Mouse (Mus musculus): Measurements from ENCODE around the gene Myo3b. TPM values are rescaled to one million over a fixed set of nuclear protein-coding genes. Genes with fewer than 3 reads are reported as not detected.
A peak's percentile ranks its signal among the peaks of the same experiment; 100 is the strongest.

Myo3b gene
- polyA plus RNA-seq, 1 experiment from 2014 or later: 0.17 TPM

- Histone ChIP-seq H3K27ac (no peak overlapping the region), H3K4me1 (replicated peaks) (0 out of 2 replicates have a peak, but pooled peaks cover 4% of the 10 kb centered on the region), H3K9ac (replicated peaks) (no peak overlapping the region), H3K4me2 (replicated peaks) (no peak overlapping the region), H3K9me3 (no peaks in the 10 kb centered on the region), H3K27me3 (0 out of 2 replicates have a peak, but pooled peaks cover 5% of the 10 kb centered on the region), H3K36me3 (no peaks in the 10 kb centered on the region), H3K4me3 (replicated peaks) (no peak overlapping the region)
- WGBS: 78% methylated on average over 6 of the region's 6 CpGs
- ATAC-seq: no peak
Observed at GRCm38 (mm10) chr2:70400321-70400720, 361.4 kb downstream of the Myo3b start.

GRCm38 (mm10) chr2:70404301-70404700 is 365.4 kb downstream of the Myo3b start:
- H3K9me3 ChIP-seq: no peaks in the 10 kb centered on the region
- peaks cover 18% of the 10 kb centered on the region for H3K4me1 ChIP-seq (replicated peaks)

GRCm38 (mm10) chr2:70406846-70407245 is 367.9 kb downstream of the Myo3b start:
- Histone ChIP-seq H3K9ac (replicated peaks) (no peak overlapping the region), H3K9me3 (no peaks in the 10 kb centered on the region), H3K4me3 (replicated peaks) (no peak overlapping the region), H3K27ac (no peak overlapping the region), H3K4me1 (replicated peaks) (peaks cover 14% of the 10 kb centered on the region), H3K4me2 (replicated peaks) (no peak overlapping the region), H3K36me3 (no peaks in the 10 kb centered on the region), H3K27me3 (no peaks in the 10 kb centered on the region)
- 58% methylated on average over 5 of the region's 5 CpGs for WGBS
- no peak for ATAC-seq

More at GRCm38 (mm10) chr2:70404301-70404700, 365.4 kb downstream of the Myo3b start:
- Histone ChIP-seq H3K4me3 (replicated peaks) (no peak overlapping the region), H3K27ac (no peak overlapping the region), H3K36me3 (no peaks in the 10 kb centered on the region), H3K9ac (replicated peaks) (no peak overlapping the region), H3K4me2 (replicated peaks) (no peak overlapping the region), H3K27me3 (0 out of 2 replicates have a peak, but pooled peaks cover 5% of the 10 kb centered on the region)
- WGBS: 61% methylated on average over 2 of the region's 2 CpGs
- no peak for ATAC-seq

GRCm38 (mm10) chr2:70407729-70408128 is 368.8 kb downstream of the Myo3b start:
- Histone ChIP-seq H3K9me3 (no peaks in the 10 kb centered on the region), H3K4me2 (replicated peaks) (no peak overlapping the region)

GRCm38 (mm10) chr2:70410298-70410885 is 371.5 kb downstream of the Myo3b start:
- H3K27me3 ChIP-seq: no peaks in the 10 kb centered on the region
- peaks cover 14% of the 10 kb centered on the region for H3K4me1 ChIP-seq (replicated peaks)
- ATAC-seq: no peak
- no peak overlapping the region for H3K9ac ChIP-seq (replicated peaks)
- no peak overlapping the region for H3K4me3 ChIP-seq (replicated peaks)
- no peak overlapping the region for H3K27ac ChIP-seq
- 69% methylated on average over 4 of the region's 4 CpGs for WGBS
- H3K4me2 ChIP-seq (replicated peaks): no peak overlapping the region
- H3K36me3 ChIP-seq: no peaks in the 10 kb centered on the region
- no peaks in the 10 kb centered on the region for H3K9me3 ChIP-seq

More at GRCm38 (mm10) chr2:70407729-70408128, 368.8 kb downstream of the Myo3b start:
- no peak overlapping the region for H3K9ac ChIP-seq (replicated peaks)
- no peaks in the 10 kb centered on the region for H3K36me3 ChIP-seq
- no peaks in the 10 kb centered on the region for H3K27me3 ChIP-seq
- H3K4me3 ChIP-seq (replicated peaks): no peak overlapping the region
- ATAC-seq: peak; percentile 65
- H3K4me1 ChIP-seq (replicated peaks): peaks cover 14% of the 10 kb centered on the region
- H3K27ac ChIP-seq: no peak overlapping the region
- WGBS: 73% methylated on average over 5 of the region's 5 CpGs

- WGBS: 78% methylated on average over 13 of the region's 13 CpGs
- peaks cover 6% of the 10 kb centered on the region for H3K4me1 ChIP-seq (replicated peaks)
- H3K9ac ChIP-seq (replicated peaks): no peak overlapping the region
- H3K4me3 ChIP-seq (replicated peaks): no peak overlapping the region
- no peak overlapping the region for H3K4me2 ChIP-seq (replicated peaks)
- no peak for ATAC-seq
- no peaks in the 10 kb centered on the region for H3K36me3 ChIP-seq
- H3K27me3 ChIP-seq: no peaks in the 10 kb centered on the region
- H3K9me3 ChIP-seq: no peaks in the 10 kb centered on the region
- H3K27ac ChIP-seq: no peak overlapping the region
Observed at GRCm38 (mm10) chr2:70412315-70412714, 373.4 kb downstream of the Myo3b start.

GRCm38 (mm10) chr2:70414386-70414785 is 375.5 kb downstream of the Myo3b start:
- WGBS: 90% methylated on average over 1 of the region's 1 CpGs
- no peaks in the 10 kb centered on the region for H3K36me3 ChIP-seq

GRCm38 (mm10) chr2:70415521-70415920 is 376.6 kb downstream of the Myo3b start:
- H3K4me1 ChIP-seq (replicated peaks): no peaks in the 10 kb centered on the region
- H3K4me2 ChIP-seq (replicated peaks): no peak overlapping the region
- no peaks in the 10 kb centered on the region for H3K36me3 ChIP-seq
- WGBS: 70% methylated on average over 1 of the region's 1 CpGs
- no peaks in the 10 kb centered on the region for H3K27me3 ChIP-seq
- H3K9ac ChIP-seq (replicated peaks): no peak overlapping the region
- ATAC-seq: no peak
- no peak overlapping the region for H3K27ac ChIP-seq
- no peaks in the 10 kb centered on the region for H3K9me3 ChIP-seq
- no peak overlapping the region for H3K4me3 ChIP-seq (replicated peaks)

More at GRCm38 (mm10) chr2:70414386-70414785, 375.5 kb downstream of the Myo3b start:
- Histone ChIP-seq H3K27ac (no peak overlapping the region), H3K4me2 (replicated peaks) (no peak overlapping the region), H3K4me3 (replicated peaks) (no peak overlapping the region), H3K27me3 (no peaks in the 10 kb centered on the region), H3K9ac (replicated peaks) (no peak overlapping the region), H3K4me1 (replicated peaks) (no peaks in the 10 kb centered on the region), H3K9me3 (no peaks in the 10 kb centered on the region)
- ATAC-seq: no peak

DNA sequence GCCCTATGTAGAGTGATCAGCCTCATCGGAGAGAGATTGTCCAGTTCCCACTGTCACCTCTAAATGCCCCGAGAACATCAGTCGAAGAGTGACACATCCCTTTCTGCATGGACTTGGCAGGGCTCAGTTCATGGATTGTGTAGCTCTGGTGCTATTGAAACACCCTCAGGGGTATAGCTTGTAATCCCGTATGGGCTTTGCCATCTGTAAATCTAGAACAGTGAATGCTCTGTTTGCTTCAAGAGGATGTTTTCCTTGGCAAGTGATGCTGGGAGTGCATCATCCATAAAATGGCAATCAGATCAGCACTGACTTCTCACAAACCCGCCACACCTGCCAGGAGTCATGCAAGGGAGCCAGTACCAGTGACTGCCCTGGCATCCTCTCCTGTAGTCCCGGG is 380.4 kb downstream of the Myo3b start:
- no peaks in the 10 kb centered on the region for H3K4me1 ChIP-seq (replicated peaks)
- ATAC-seq: no peak
- H3K4me2 ChIP-seq (replicated peaks): no peak overlapping the region
- H3K27me3 ChIP-seq: no peaks in the 10 kb centered on the region
- WGBS: 87% methylated on average over 6 of the region's 6 CpGs
- H3K9ac ChIP-seq (replicated peaks): no peak overlapping the region
- no peak overlapping the region for H3K4me3 ChIP-seq (replicated peaks)
- no peaks in the 10 kb centered on the region for H3K36me3 ChIP-seq
- H3K27ac ChIP-seq: no peak overlapping the region
- H3K9me3 ChIP-seq: no peaks in the 10 kb centered on the region

GRCm38 (mm10) chr2:70421144-70421874 is 382.4 kb downstream of the Myo3b start:
- no peak overlapping the region for H3K4me2 ChIP-seq (replicated peaks)
- WGBS: 91% methylated on average over 13 of the region's 13 CpGs
- H3K4me3 ChIP-seq (replicated peaks): no peak overlapping the region
- H3K9me3 ChIP-seq: no peaks in the 10 kb centered on the region
- ATAC-seq: no peak
- H3K9ac ChIP-seq (replicated peaks): no peak overlapping the region
- no peak overlapping the region for H3K27ac ChIP-seq
- no peaks in the 10 kb centered on the region for H3K36me3 ChIP-seq
- H3K4me1 ChIP-seq (replicated peaks): no peaks in the 10 kb centered on the region; the same call in 1 of the 2 replicates
- H3K27me3 ChIP-seq: no peaks in the 10 kb centered on the region

GRCm38 (mm10) chr2:70425611-70426010 is 386.7 kb downstream of the Myo3b start:
- peak; percentile 45 for ATAC-seq
- H3K9me3 ChIP-seq: no peaks in the 10 kb centered on the region
- H3K9ac ChIP-seq (replicated peaks): no peak overlapping the region
- H3K36me3 ChIP-seq: no peaks in the 10 kb centered on the region
- H3K4me3 ChIP-seq (replicated peaks): no peak overlapping the region
- H3K27ac ChIP-seq: 0 out of 2 replicates have a peak overlapping the region, but pooled peaks have one; percentile 30
- H3K4me2 ChIP-seq (replicated peaks): no peak overlapping the region
- no peaks in the 10 kb centered on the region for H3K27me3 ChIP-seq
- H3K4me1 ChIP-seq (replicated peaks): no peaks in the 10 kb centered on the region; the same call in 1 of the 2 replicates
- 54% methylated on average over 11 of the region's 11 CpGs for WGBS

DNA sequence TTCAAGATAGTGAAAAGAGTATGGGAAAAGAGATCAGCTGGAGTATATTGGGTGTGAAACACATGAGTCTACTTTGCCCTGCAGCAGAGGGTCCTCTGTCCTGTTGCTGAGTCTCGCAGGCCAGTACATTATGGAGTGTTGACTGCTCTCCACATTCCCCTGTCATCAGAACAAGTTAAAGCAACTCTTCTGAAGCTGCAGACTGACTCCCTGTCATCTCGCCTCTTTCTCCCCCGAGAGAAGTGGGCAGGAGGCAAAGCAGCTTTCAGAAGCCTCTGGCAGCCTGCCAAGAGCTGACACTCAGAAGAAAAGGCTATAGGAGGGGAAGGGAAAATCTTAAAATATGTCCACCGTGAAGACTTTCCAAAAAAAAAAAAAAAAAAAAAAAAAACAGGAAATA is 404.1 kb downstream of the Myo3b start:
- peak overlapping the region; percentile 0; the same call in 1 of the 2 replicates for H3K27ac ChIP-seq
- H3K4me2 ChIP-seq (replicated peaks): peak overlapping the region; percentile 37

More for the DNA sequence above, 404.1 kb downstream of the Myo3b start:
- Histone ChIP-seq H3K9ac (replicated peaks) (no peak overlapping the region), H3K27me3 (0 out of 2 replicates have a peak, but pooled peaks cover 8% of the 10 kb centered on the region), H3K9me3 (0 out of 2 replicates have a peak, but pooled peaks cover 1% of the 10 kb centered on the region), H3K4me1 (replicated peaks) (peaks cover 30% of the 10 kb centered on the region), H3K36me3 (no peaks in the 10 kb centered on the region), H3K4me3 (replicated peaks) (no peak overlapping the region)
- WGBS: 2% methylated on average over 4 of the region's 4 CpGs
- peak; percentile 66; the same call in 1 of the 2 replicates for ATAC-seq

All from midbrain, embryonic 13.5 days (tissue).